Comparison of ENCODE assay signal across 9 mouse cellular contexts in the genomic region with DNA sequence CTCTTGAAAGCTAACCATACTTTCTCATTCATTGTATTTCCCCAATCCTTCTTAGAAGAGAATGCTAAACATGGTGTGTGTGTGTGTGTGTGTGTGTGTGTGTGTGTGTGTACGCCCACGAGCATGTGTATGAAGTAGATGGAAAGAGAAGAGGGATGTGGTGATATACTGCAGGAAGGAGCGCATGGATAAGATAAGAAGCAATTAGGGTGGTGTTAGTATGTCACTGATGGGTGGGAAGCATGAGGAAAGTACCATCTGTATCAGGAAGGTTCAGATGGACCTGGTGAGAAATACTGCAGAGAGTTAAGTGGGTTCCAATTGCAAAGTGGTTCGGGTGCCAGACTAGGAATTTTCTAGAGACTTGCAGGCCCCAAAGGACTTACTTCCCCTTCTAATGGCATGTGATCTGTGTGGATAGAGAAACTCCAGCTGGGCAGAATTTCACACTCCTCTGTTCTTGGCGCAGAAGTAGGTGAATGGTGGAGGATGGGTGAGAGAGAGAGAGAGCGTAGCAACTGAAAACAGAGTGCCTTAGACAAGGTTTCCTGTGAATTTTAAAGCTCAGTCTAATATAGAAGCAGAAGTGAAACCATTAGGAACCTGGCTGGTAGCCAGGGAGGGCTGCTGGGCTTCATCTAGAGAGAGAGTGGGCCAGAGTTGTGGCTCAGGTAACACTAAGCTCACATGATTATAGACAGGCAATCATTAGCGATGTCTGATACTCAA.
DNase-seq lines count a peak whose midpoint lies in the region; ATAC-seq and TF ChIP-seq lines count a peak whose summit lies in the region.
"Had no signal": no experiment of that assay in that cellular context is flagged by ENCODE, and none has a peak within 500 bp of the region (broad histone marks: within the 10 kb centered on the region; RNA-seq: fewer than 3 reads in every experiment).

No protein-coding gene starts in this region.

- in situ Hi-C loops in CH12.LX (cut with MboI; ENCODE audit: low pct_ligation_motif_present, low pct_unique_long_range_greater_than_20kb, low sequenced_read_pairs): no loop called here

- H3K79me2 ChIP-seq in CH12.LX (replicated peaks; ENCODE audit: control insufficient read depth, extremely low read depth, insufficient read depth, poor library complexity, severe bottlenecking): no peaks in the 10 kb centered on the region

- H3K27me3 ChIP-seq in CH12.LX (replicated peaks): no peaks in the 10 kb centered on the region

- peaks cover 0 to 9% of the 10 kb centered on the region in 2 experiments; a peak in 2 of 4 replicates for H3K4me1 ChIP-seq in CH12.LX (ENCODE audit: control insufficient read depth in 1 of 2, insufficient read depth in 2 of 2)

- no peak for ATAC-seq in activated CD4-positive, CD25-positive, alpha-beta regulatory T cell, adult 4 months
- ATAC-seq: forebrain, embryonic 16.5 days had no signal

- TF ChIP-seq EP300 in CH12.LX (IDR thresholded peaks at IDR 0.05; ENCODE audit: low read length): 0 out of 2 replicates have a peak, but pooled peaks have one; percentile 38

- DNase-seq in cerebellum, postnatal 14 days: peak; percentile 57
- DNase-seq in cerebellum, adult 11 months: no peak
- peak; percentile 10 for DNase-seq in CH12.LX (ENCODE audit: extremely low read depth)
- DNase-seq in heart, postnatal 4 days: peak; percentile 31
- DNase-seq in lung, postnatal 25 days (ENCODE audit: low spot score): peak; percentile 51
- no peak for DNase-seq in kidney, postnatal 25 days
- DNase-seq in adrenal gland, postnatal 25 days: no peak

- no peak for TF ChIP-seq POLR2A in CH12.LX (IDR thresholded peaks at IDR 0.05; ENCODE audit: low read depth, low read length)

- H3K9me3 ChIP-seq in CH12.LX (replicated peaks; ENCODE audit: low read length): no peaks in the 10 kb centered on the region

- H3K4me2 ChIP-seq in CH12.LX (ENCODE audit: insufficient read depth, low read depth, poor library complexity, severe bottlenecking): no peak overlapping the region

- no peaks in the 10 kb centered on the region for H3K36me3 ChIP-seq in CH12.LX (replicated peaks in 1 of 2; ENCODE audit: control insufficient read depth in 1 of 2, insufficient read depth in 1 of 2, low read length in 1 of 2)

- H3K27ac ChIP-seq in CH12.LX (ENCODE audit: insufficient read depth, low read depth): no peak overlapping the region

- dilution Hi-C loops in CH12.LX (cut with MboI; ENCODE audit: extremely low pct_ligation_motif_present, extremely low pct_unique_long_range_greater_than_20kb, low sequenced_read_pairs): no loop called here

- no peak overlapping the region for H3K9ac ChIP-seq in CH12.LX (ENCODE audit: insufficient read depth, low read depth)

- TF ChIP-seq CTCF in CH12.LX (conservative IDR thresholded peaks at IDR 0.05 in 1 of 2, IDR thresholded peaks at IDR 0.05 in 1 of 2; ENCODE audit: low read depth in 2 of 2, low read length in 2 of 2): no peak

- H3K4me3 ChIP-seq in CH12.LX (replicated peaks in 1 of 3; ENCODE audit: low read depth in 2 of 3, low read length in 2 of 3, poor library complexity in 1 of 3): no peak overlapping the region

- TF ChIP-seq RAD21 in CH12.LX (IDR thresholded peaks at IDR 0.05; ENCODE audit: low read depth, low read length): no peak

TF ChIP-seq in CH12.LX, 34 proteins besides CTCF, POLR2A, EP300 and RAD21:
- TF ChIP-seq IRF4 (IDR thresholded peaks at IDR 0.05; ENCODE audit: low read depth, low read length) (peak; percentile 55), JUND (conservative IDR thresholded peaks at IDR 0.05; ENCODE audit: low read depth, low read length) (no peak)

Comparison
In these comparisons a context has a peak if more than half of its experiments do, and no peak if none do; other contexts are left out.
1. DNase-seq: peak in cerebellum, postnatal 14 days (2 of 2), CH12.LX (single experiment), heart, postnatal 4 days (single experiment) and lung, postnatal 25 days (single experiment); none in cerebellum, adult 11 months (single experiment), kidney, postnatal 25 days (0 of 2) and adrenal gland, postnatal 25 days (single experiment).